Mouse (Mus musculus) embryonic facial prominence, embryonic 15.5 days (tissue): ENCODE data around the gene Ifit3. TPM values are rescaled to one million over a fixed set of nuclear protein-coding genes. Genes with fewer than 3 reads are reported as not detected.
"Not testable (repeated sequence)": the region's sequence is repeated elsewhere in the genome, so short reads cannot be mapped to it uniquely, and the experiment has no call there.

Experiments used
- ATAC-seq: fragments of 200-750 bp; cut with Nextera tagmentation; 2 replicates; pipeline ENCODE4 v1.8.0; 2017; ENCODE audit warnings: low read depth, moderate TSS enrichment; ENCODE audit not compliant: insufficient number of reproducible peaks, low FRiP score, low TSS enrichment
- H3K27ac ChIP-seq: fragments of 300-500 bp; sonication (generic); replicated peaks from 2 replicates; pipeline ENCODE4 v1.5.1; 2015; ENCODE audit warnings: mild to moderate bottlenecking, inconsistent platforms
- H3K27me3 ChIP-seq: fragments of 300-500 bp; sonication (generic); 2 replicates; pipeline ENCODE4 v1.6.1; 2015; ENCODE audit warnings: inconsistent platforms
- H3K36me3 ChIP-seq: fragments of 300-500 bp; sonication (generic); 2 replicates; pipeline ENCODE4 v1.6.1; 2015; ENCODE audit warnings: mild to moderate bottlenecking, inconsistent platforms
- H3K4me1 ChIP-seq: fragments of 300-500 bp; sonication (generic); 2 replicates; pipeline ENCODE4 v1.6.1; 2015; ENCODE audit warnings: inconsistent platforms
- H3K4me2 ChIP-seq: fragments of 300-500 bp; sonication (generic); replicated peaks from 2 replicates; pipeline ENCODE4 v1.6.1; 2015; ENCODE audit warnings: mild to moderate bottlenecking, inconsistent platforms
- H3K4me3 ChIP-seq: fragments of 300-500 bp; sonication (generic); replicated peaks from 2 replicates; pipeline ENCODE4 v1.5.1; 2015; ENCODE audit warnings: mild to moderate bottlenecking, inconsistent platforms
- H3K9ac ChIP-seq: fragments of 300-500 bp; sonication (generic); 2 replicates; pipeline ENCODE4 v1.6.1; 2015; ENCODE audit warnings: inconsistent platforms
- H3K9me3 ChIP-seq: fragments of 300-500 bp; sonication (generic); replicated peaks from 2 replicates; pipeline ENCODE4 v1.6.1; 2016; ENCODE audit warnings: inconsistent platforms
- WGBS: fragments of 180-500 bp; shearing (Covaris S2); methylation state at CpG from one replicate; pipeline ENCODE4 v1.1.7; 2015; 5-methylcytosine and 5-hydroxymethylcytosine counted together
- polyA plus RNA-seq: library from polyadenylated mRNA; unstranded; fragments of >200 nt; fragmentation: Nextera tagmentation; extraction: Ambion mirVana; gene quantifications from 2 replicates; pipeline ENCODE4 v1.2.1, GENCODE M21; 2015

Ifit3 gene
- polyA plus RNA-seq: 1.8 and 2.1 TPM in 2 replicates

GRCm38 (mm10) chr19:34583126-34583766 is at the start of gene Ifit3:
Gene Ifit3 (plus strand): TSS chr19:34583531.
- ATAC-seq, H3K4me3 ChIP-seq, H3K4me1 ChIP-seq, H3K9me3 ChIP-seq, H3K9ac ChIP-seq, H3K27me3 ChIP-seq, H3K36me3 ChIP-seq, H3K27ac ChIP-seq, H3K4me2 ChIP-seq: not testable (repeated sequence)
- 29% methylated on average over 2 of the region's 2 CpGs for WGBS

- Histone ChIP-seq H3K4me3 (no peak overlapping the region), H3K27ac (no peak overlapping the region), H3K9ac (no peak overlapping the region), H3K4me1 (no peaks in the 10 kb centered on the region), H3K4me2 (no peak overlapping the region), H3K9me3 (no peaks in the 10 kb centered on the region), H3K36me3 (no peaks in the 10 kb centered on the region), H3K27me3 (no peaks in the 10 kb centered on the region)
- WGBS: 80% methylated on average over 1 of the region's 1 CpGs
- no peak for ATAC-seq
Observed at GRCm38 (mm10) chr19:34539422-34539821, 43.9 kb upstream of the Ifit3 start.

DNA sequence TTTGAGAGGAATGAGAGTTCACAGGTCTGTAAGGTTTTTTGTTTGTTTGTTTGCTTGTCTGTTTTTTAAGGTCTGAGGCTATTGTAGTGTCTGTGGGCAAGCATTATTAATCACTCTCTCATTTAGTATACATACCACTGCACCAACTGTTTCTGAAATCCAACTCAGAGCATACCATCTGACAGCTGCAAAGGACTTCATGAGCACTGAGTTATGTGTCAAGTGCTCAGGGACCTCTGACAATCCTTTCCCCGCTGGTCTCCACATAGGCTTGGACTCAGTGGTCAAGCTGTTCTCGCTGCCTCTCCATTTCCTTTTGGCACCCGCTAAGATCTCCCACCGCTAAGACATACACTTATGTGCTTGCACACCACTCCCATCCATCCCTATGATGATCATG is 37.1 kb upstream of the Ifit3 start:
- Histone ChIP-seq H3K9me3 (no peaks in the 10 kb centered on the region), H3K4me2 (no peak overlapping the region), H3K27ac (no peak overlapping the region), H3K36me3 (no peaks in the 10 kb centered on the region), H3K4me3 (no peak overlapping the region), H3K27me3 (no peaks in the 10 kb centered on the region), H3K4me1 (peaks cover 8% of the 10 kb centered on the region), H3K9ac (no peak overlapping the region)
- WGBS: 86% methylated on average over 4 of the region's 4 CpGs
- no peak for ATAC-seq

DNA sequence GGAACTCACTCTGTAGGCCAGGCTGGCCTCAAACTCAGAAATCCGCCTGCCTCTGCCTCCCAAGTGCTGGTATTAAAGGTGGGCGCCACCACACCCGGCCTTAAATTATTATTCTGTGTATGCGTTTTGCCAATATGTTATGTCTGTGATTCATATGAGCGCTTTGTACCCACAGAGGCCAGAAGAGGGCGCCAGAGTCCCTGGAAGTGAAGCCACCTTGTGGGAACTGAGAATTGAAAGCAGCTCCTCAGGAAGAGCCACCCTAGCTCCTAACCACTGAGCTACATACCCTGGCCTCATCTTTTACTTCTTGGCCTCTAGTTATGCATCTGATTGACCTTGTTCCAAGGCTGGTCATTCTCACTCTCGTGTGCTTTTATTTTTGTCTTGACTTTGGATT is 35.4 kb upstream of the Ifit3 start:
- 25% methylated on average over 7 of the region's 7 CpGs for WGBS
- H3K27ac ChIP-seq: no peak overlapping the region

GRCm38 (mm10) chr19:34550205-34550533 is 33.2 kb upstream of the Ifit3 start:
- Histone ChIP-seq H3K4me1 (peaks cover 25% of the 10 kb centered on the region), H3K27ac (peak overlapping the region; percentile 79; the same call in 1 of the 2 replicates), H3K9me3 (no peaks in the 10 kb centered on the region), H3K27me3 (no peaks in the 10 kb centered on the region), H3K9ac (no peak overlapping the region), H3K4me3 (peak overlapping the region; percentile 53), H3K4me2 (peak overlapping the region; percentile 73), H3K36me3 (no peaks in the 10 kb centered on the region)
- no peak; the same call in 1 of the 2 replicates for ATAC-seq
- WGBS: 28% methylated on average over 4 of the region's 4 CpGs

More for the DNA sequence above, 35.4 kb upstream of the Ifit3 start:
- H3K27me3 ChIP-seq: no peaks in the 10 kb centered on the region
- H3K9ac ChIP-seq: no peak overlapping the region
- no peak for ATAC-seq
- H3K36me3 ChIP-seq: no peaks in the 10 kb centered on the region
- H3K4me2 ChIP-seq: no peak overlapping the region
- H3K9me3 ChIP-seq: no peaks in the 10 kb centered on the region
- no peak overlapping the region for H3K4me3 ChIP-seq
- peaks cover 17% of the 10 kb centered on the region for H3K4me1 ChIP-seq

DNA sequence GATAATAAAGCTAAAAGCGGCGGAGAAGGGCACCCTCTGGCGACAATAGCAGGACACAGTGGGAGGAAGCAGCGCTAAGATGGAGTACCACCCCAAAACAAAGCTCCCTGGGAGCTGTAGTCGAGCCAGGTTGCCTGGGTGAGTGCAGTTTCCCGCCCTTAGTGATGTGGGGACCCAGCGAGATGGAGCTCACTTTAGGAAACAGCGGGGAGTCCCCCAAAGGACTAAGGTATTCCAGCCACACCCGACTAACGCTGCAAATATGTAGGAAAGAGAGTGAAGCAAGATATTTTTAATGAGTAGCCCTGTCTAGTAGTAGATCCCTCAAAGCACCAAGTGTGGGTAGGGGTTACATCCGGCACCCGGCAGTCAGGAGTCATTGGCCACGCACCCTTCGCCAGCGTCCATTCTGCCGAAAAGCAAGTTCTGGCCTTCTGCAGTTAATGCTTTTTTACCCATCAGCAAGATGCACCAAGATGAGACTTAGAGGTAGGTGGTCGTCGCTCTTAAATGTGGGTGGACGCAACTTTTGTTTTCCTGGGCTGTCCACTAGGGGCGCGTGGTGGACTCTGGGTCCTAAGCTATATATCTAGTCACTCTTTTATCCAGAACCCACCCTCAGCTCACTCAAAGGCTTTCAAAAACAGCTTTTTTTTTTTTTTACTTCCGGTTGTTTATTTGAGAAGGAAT is 32.7 kb upstream of the Ifit3 start, which contains the start of gene Ifit2:
TSS of gene Ifit2 (plus strand) at position 161 of the 690 bp plus-strand sequence.
- H3K27ac ChIP-seq: peak within 1 kb of the TSS; percentile 79
- WGBS: under 1% methylated on average over 22 of the region's 22 CpGs
- H3K36me3 ChIP-seq: no peaks in the 10 kb centered on the region
- no peak within 1 kb of the TSS for H3K9ac ChIP-seq
- peak within 1 kb of the TSS; percentile 73 for H3K4me2 ChIP-seq
- peak; percentile 86 for ATAC-seq
- H3K9me3 ChIP-seq: no peaks in the 10 kb centered on the region
- peaks cover 25% of the 10 kb centered on the region for H3K4me1 ChIP-seq
- peak within 1 kb of the TSS; percentile 53 for H3K4me3 ChIP-seq
- H3K27me3 ChIP-seq: no peaks in the 10 kb centered on the region

DNA sequence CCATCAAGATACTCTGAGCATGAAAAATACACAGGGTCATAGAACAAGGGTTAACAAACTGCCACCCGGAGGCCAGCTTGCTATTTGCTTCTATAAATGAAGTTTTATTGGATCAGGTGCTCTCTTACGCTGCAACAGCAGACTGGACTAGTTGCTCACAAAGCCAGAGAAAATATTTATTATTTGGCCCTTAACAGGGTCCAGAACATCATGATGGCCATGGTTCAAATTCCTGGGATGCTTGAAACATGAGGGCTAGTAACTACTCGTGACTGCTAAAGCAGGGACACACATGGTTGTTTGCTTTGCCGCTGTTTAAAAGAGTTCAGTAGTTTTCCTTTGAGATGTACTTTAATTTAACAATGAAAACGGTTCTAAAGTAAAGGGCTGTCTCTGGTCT is 31.4 kb upstream of the Ifit3 start:
- Histone ChIP-seq H3K36me3 (no peaks in the 10 kb centered on the region), H3K9ac (no peak overlapping the region), H3K27me3 (no peaks in the 10 kb centered on the region), H3K9me3 (no peaks in the 10 kb centered on the region), H3K4me2 (peak overlapping the region; percentile 29), H3K4me3 (peak overlapping the region; percentile 19; the same call in 1 of the 2 replicates), H3K27ac (peak overlapping the region; percentile 72), H3K4me1 (peaks cover 25% of the 10 kb centered on the region)
- 35% methylated on average over 5 of the region's 5 CpGs for WGBS
- no peak for ATAC-seq

DNA sequence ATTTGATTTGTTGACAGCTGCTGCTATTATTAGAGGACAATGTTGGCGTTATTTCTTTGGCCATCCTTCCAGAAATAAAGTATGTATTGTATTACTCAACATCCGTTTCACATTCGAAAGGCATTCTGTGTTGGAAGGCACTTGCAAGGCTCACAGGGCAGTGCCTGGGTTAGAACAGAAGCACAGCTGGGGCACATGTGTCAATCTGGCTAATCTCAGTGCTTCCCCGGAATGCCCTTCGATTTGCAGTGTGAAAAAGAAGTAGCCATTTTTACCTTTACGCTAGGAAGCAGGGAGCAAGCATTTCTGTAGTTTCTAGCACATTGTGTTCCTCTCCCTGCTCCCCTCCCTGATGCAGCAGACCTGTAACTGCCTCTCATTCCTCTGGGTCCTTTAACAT is 30.3 kb upstream of the Ifit3 start:
- Histone ChIP-seq H3K27ac (peak overlapping the region; percentile 74), H3K4me1 (peaks cover 25% of the 10 kb centered on the region), H3K9ac (no peak overlapping the region), H3K9me3 (no peaks in the 10 kb centered on the region), H3K36me3 (no peaks in the 10 kb centered on the region), H3K4me2 (peak overlapping the region; percentile 29), H3K4me3 (peak overlapping the region; percentile 8; the same call in 1 of the 2 replicates), H3K27me3 (no peaks in the 10 kb centered on the region)
- 26% methylated on average over 6 of the region's 6 CpGs for WGBS
- ATAC-seq: peak; percentile 62; the same call in 1 of the 2 replicates

- WGBS: 23% methylated on average over 3 of the region's 3 CpGs
- peak overlapping the region; percentile 29 for H3K4me2 ChIP-seq
- H3K9me3 ChIP-seq: no peaks in the 10 kb centered on the region
- peaks cover 25% of the 10 kb centered on the region for H3K4me1 ChIP-seq
- H3K36me3 ChIP-seq: no peaks in the 10 kb centered on the region
- ATAC-seq: no peak
- H3K9ac ChIP-seq: no peak overlapping the region
- H3K27ac ChIP-seq: peak overlapping the region; percentile 74
- H3K27me3 ChIP-seq: no peaks in the 10 kb centered on the region
- H3K4me3 ChIP-seq: peak overlapping the region; percentile 8; the same call in 1 of the 2 replicates
Observed at GRCm38 (mm10) chr19:34553522-34553921, 29.8 kb upstream of the Ifit3 start.

DNA sequence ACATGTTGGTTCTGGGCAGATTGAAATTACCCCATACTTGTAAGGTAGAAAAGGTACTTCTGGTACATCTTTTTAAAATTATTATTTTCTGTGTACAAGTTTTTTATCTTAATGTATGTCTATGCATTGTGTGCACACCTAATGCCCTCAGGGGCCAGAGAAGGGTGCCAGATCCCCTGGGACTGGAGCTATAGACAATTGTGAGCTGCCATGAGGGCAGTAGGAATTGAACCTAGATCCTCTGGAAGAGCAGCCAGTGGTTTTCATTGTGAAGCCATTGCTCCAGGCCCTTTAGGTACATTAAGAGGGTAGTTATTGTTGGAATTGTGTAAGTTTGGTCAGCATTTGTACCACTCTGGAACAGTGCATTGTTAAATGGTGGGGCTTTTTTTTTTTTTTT is 29.3 kb upstream of the Ifit3 start:
- no peak overlapping the region for H3K27ac ChIP-seq
- H3K4me1 ChIP-seq: peaks cover 25% of the 10 kb centered on the region
- no peak overlapping the region for H3K4me2 ChIP-seq
- H3K9me3 ChIP-seq: no peaks in the 10 kb centered on the region
- H3K9ac ChIP-seq: no peak overlapping the region
- H3K27me3 ChIP-seq: no peaks in the 10 kb centered on the region
- H3K4me3 ChIP-seq: no peak overlapping the region
- no peaks in the 10 kb centered on the region for H3K36me3 ChIP-seq
- no peak for ATAC-seq

- 83% methylated on average over 3 of the region's 3 CpGs for WGBS
- Histone ChIP-seq H3K36me3 (no peaks in the 10 kb centered on the region), H3K9ac (no peak overlapping the region), H3K4me1 (peaks cover 16% of the 10 kb centered on the region), H3K27me3 (no peaks in the 10 kb centered on the region), H3K9me3 (no peaks in the 10 kb centered on the region), H3K4me3 (no peak overlapping the region), H3K4me2 (no peak overlapping the region), H3K27ac (no peak overlapping the region)
- ATAC-seq: no peak
Observed at GRCm38 (mm10) chr19:34556621-34557020, 26.7 kb upstream of the Ifit3 start.
